Comparison of ENCODE assay signal across 8 mouse cellular contexts in genomic region chr15:98762201-98762621, GRCm38 (mm10). TPM values are rescaled to one million over a fixed set of nuclear protein-coding genes. Genes with fewer than 3 reads are reported as not detected.
DNase-seq lines count a peak whose midpoint lies in the region; ATAC-seq and TF ChIP-seq lines count a peak whose summit lies in the region.

No protein-coding gene starts in this region.

- no peaks in the 10 kb centered on the region for H3K9me3 ChIP-seq in embryonic facial prominence, embryonic 11.5 days (replicated peaks; ENCODE audit: control insufficient read depth, low read length)
- no peaks in the 10 kb centered on the region for H3K9me3 ChIP-seq in heart, embryonic 10.5 days
- H3K9me3 ChIP-seq in kidney, embryonic 15.5 days (replicated peaks) = no peaks in the 10 kb centered on the region
- H3K9me3 ChIP-seq in limb, embryonic 15.5 days = no peaks in the 10 kb centered on the region
- H3K9me3 ChIP-seq in midbrain, postnatal 0 days (ENCODE audit: low read length) = no peaks in the 10 kb centered on the region

- no peaks in the 10 kb centered on the region for H3K27me3 ChIP-seq in embryonic facial prominence, embryonic 11.5 days (ENCODE audit: control insufficient read depth, insufficient read depth, low read length)
- peaks cover 32% of the 10 kb centered on the region for H3K27me3 ChIP-seq in heart, embryonic 10.5 days (ENCODE audit: insufficient read depth, poor library complexity, severe bottlenecking)
- peaks cover 22% of the 10 kb centered on the region for H3K27me3 ChIP-seq in kidney, embryonic 15.5 days
- H3K27me3 ChIP-seq in limb, embryonic 15.5 days = peaks cover 15% of the 10 kb centered on the region; the same call in 1 of the 2 replicates
- no peaks in the 10 kb centered on the region for H3K27me3 ChIP-seq in midbrain, postnatal 0 days (ENCODE audit: insufficient read depth, low read length)
- no peaks in the 10 kb centered on the region for H3K27me3 ChIP-seq in splenic B cell, adult 2 months (ENCODE audit: control insufficient read depth, insufficient read depth, low read length, poor library complexity, severe bottlenecking)

- peak; percentile 85 for DNase-seq in 3134 (ENCODE audit: extremely low read depth, insufficient read length, low spot score)
- DNase-seq in adrenal gland, postnatal 14 days = peak; percentile 92
- DNase-seq in embryonic facial prominence, embryonic 11.5 days (ENCODE audit: low spot score) = peak; percentile 81
- DNase-seq in heart, embryonic 10.5 days (ENCODE audit: low spot score) = peak; percentile 88
- DNase-seq in midbrain, postnatal 0 days (ENCODE audit: low spot score) = peak; percentile 89
- peak; percentile 47 for DNase-seq in splenic B cell, adult 2 months (ENCODE audit: low read depth, low spot score)

- H3K36me3 ChIP-seq in embryonic facial prominence, embryonic 11.5 days (replicated peaks; ENCODE audit: control insufficient read depth, insufficient read depth, low read depth, low read length) = no peaks in the 10 kb centered on the region; the same call in 1 of the 2 replicates
- H3K36me3 ChIP-seq in heart, embryonic 10.5 days = peaks cover 33% of the 10 kb centered on the region
- peaks cover 32% of the 10 kb centered on the region for H3K36me3 ChIP-seq in kidney, embryonic 15.5 days
- peaks cover 24% of the 10 kb centered on the region for H3K36me3 ChIP-seq in limb, embryonic 15.5 days
- 0 out of 2 replicates have a peak, but pooled peaks cover 5% of the 10 kb centered on the region for H3K36me3 ChIP-seq in midbrain, postnatal 0 days (ENCODE audit: insufficient read depth, low read length)
- H3K36me3 ChIP-seq in splenic B cell, adult 2 months (ENCODE audit: control insufficient read depth, insufficient read depth, low read length, poor library complexity, severe bottlenecking) = no peaks in the 10 kb centered on the region

- H3K4me1 ChIP-seq in embryonic facial prominence, embryonic 11.5 days (ENCODE audit: control insufficient read depth, insufficient read depth, low read length) = peaks cover 2% of the 10 kb centered on the region; the same call in 1 of the 2 replicates
- H3K4me1 ChIP-seq in heart, embryonic 10.5 days = peaks cover 15% of the 10 kb centered on the region
- peaks cover 25% of the 10 kb centered on the region for H3K4me1 ChIP-seq in kidney, embryonic 15.5 days
- H3K4me1 ChIP-seq in limb, embryonic 15.5 days = peaks cover 20% of the 10 kb centered on the region
- peaks cover 5% of the 10 kb centered on the region; the same call in 1 of the 2 replicates for H3K4me1 ChIP-seq in midbrain, postnatal 0 days (ENCODE audit: insufficient read depth, low read length)

- ATAC-seq in embryonic facial prominence, embryonic 11.5 days (replicated peaks; ENCODE audit: insufficient number of reproducible peaks, low FRiP score, low TSS enrichment, low read depth) = peak; percentile 72
- ATAC-seq in kidney, embryonic 15.5 days (replicated peaks; ENCODE audit: low FRiP score) = peak; percentile 81
- ATAC-seq in limb, embryonic 15.5 days (ENCODE audit: insufficient number of reproducible peaks, low FRiP score, low TSS enrichment, low read depth) = peak; percentile 70
- ATAC-seq in midbrain, postnatal 0 days (ENCODE audit: low FRiP score) = peak; percentile 48

- 3% methylated on average over 21 of the region's 24 CpGs for WGBS in embryonic facial prominence, embryonic 11.5 days
- WGBS in heart, embryonic 10.5 days = under 1% methylated on average over 24 of the region's 24 CpGs
- under 1% methylated on average over 24 of the region's 24 CpGs for WGBS in kidney, embryonic 15.5 days
- under 1% methylated on average over 19 of the region's 24 CpGs for WGBS in limb, embryonic 15.5 days
- WGBS in midbrain, postnatal 0 days = 2% methylated on average over 12 of the region's 24 CpGs

- H3K4me3 ChIP-seq in embryonic facial prominence, embryonic 11.5 days (ENCODE audit: low read depth, low read length) = peak overlapping the region; percentile 100
- H3K4me3 ChIP-seq in heart, embryonic 10.5 days = peak overlapping the region; percentile 96
- peak overlapping the region; percentile 99 for H3K4me3 ChIP-seq in kidney, embryonic 15.5 days (replicated peaks)
- H3K4me3 ChIP-seq in limb, embryonic 15.5 days = peak overlapping the region; percentile 99
- H3K4me3 ChIP-seq in midbrain, postnatal 0 days (ENCODE audit: low read depth, low read length) = peak overlapping the region; percentile 98

- H3K9ac ChIP-seq in embryonic facial prominence, embryonic 11.5 days (replicated peaks; ENCODE audit: low read length) = peak overlapping the region; percentile 91
- peak overlapping the region; percentile 92 for H3K9ac ChIP-seq in kidney, embryonic 15.5 days
- peak overlapping the region; percentile 82 for H3K9ac ChIP-seq in limb, embryonic 15.5 days
- peak overlapping the region; percentile 97 for H3K9ac ChIP-seq in midbrain, postnatal 0 days (replicated peaks; ENCODE audit: low read length, poor library complexity, severe bottlenecking)

- TF ChIP-seq CTCF in midbrain, postnatal 0 days (IDR thresholded peaks at IDR 0.05) = peak; percentile 41

- H3K4me2 ChIP-seq in embryonic facial prominence, embryonic 11.5 days (ENCODE audit: low read depth, low read length) = peak overlapping the region; percentile 84
- peak overlapping the region; percentile 89 for H3K4me2 ChIP-seq in kidney, embryonic 15.5 days
- peak overlapping the region; percentile 76 for H3K4me2 ChIP-seq in limb, embryonic 15.5 days
- H3K4me2 ChIP-seq in midbrain, postnatal 0 days (ENCODE audit: low read depth, low read length, poor library complexity, severe bottlenecking) = peak overlapping the region; percentile 67

- H3K27ac ChIP-seq in embryonic facial prominence, embryonic 11.5 days (replicated peaks; ENCODE audit: low read depth, low read length) = peak overlapping the region; percentile 70
- H3K27ac ChIP-seq in heart, embryonic 10.5 days = peak overlapping the region; percentile 92
- peak overlapping the region; percentile 92 for H3K27ac ChIP-seq in kidney, embryonic 15.5 days
- H3K27ac ChIP-seq in limb, embryonic 15.5 days = peak overlapping the region; percentile 89
- peak overlapping the region; percentile 97 for H3K27ac ChIP-seq in midbrain, postnatal 0 days (ENCODE audit: low read depth, low read length)

RNA-seq across cellular contexts. Expression of gene Arf3, which starts 0.8 kb away (rescaled TPM):
- total RNA-seq in adrenal gland, postnatal 14 days (2021) = 98.5 and 104 TPM in 2 replicates
- 24.5 and 28.7 TPM in 2 replicates for polyA plus RNA-seq in embryonic facial prominence, embryonic 11.5 days (2014; fragmentation: Nextera tagmentation; extraction: Ambion mirVana)
- 41.7 and 42.7 TPM in 2 replicates for polyA plus RNA-seq in heart, embryonic 10.5 days (2016; fragmentation: Nextera tagmentation; extraction: Ambion mirVana)
- 51.9 and 55.6 TPM in 2 replicates for polyA plus RNA-seq in kidney, embryonic 15.5 days (2015; fragmentation: Nextera tagmentation; extraction: Ambion mirVana)
- 41.7 and 49.3 TPM in 2 replicates for polyA plus RNA-seq in limb, embryonic 15.5 days (2015; fragmentation: Nextera tagmentation; extraction: Ambion mirVana)
- 122 and 144 TPM in 2 replicates for total RNA-seq in midbrain, postnatal 0 days (2014; rRNA removed)
- polyA plus RNA-seq in midbrain, postnatal 0 days (2015; fragmentation: Nextera tagmentation; extraction: Ambion mirVana) = 89.2 and 93.8 TPM in 2 replicates

RNA-seq across cellular contexts. Expression of gene Wnt10b, which starts 15.7 kb away (rescaled TPM):
- 0.48 and 0.79 TPM in 2 replicates for total RNA-seq in adrenal gland, postnatal 14 days (2021)
- polyA plus RNA-seq in embryonic facial prominence, embryonic 11.5 days (2014; fragmentation: Nextera tagmentation; extraction: Ambion mirVana) = 1.6 and 2.3 TPM in 2 replicates
- 0.09 TPM in 1 of 2 replicates, not detected in the other for polyA plus RNA-seq in heart, embryonic 10.5 days (2016; fragmentation: Nextera tagmentation; extraction: Ambion mirVana)
- polyA plus RNA-seq in kidney, embryonic 15.5 days (2015; fragmentation: Nextera tagmentation; extraction: Ambion mirVana) = 0.12 and 0.31 TPM in 2 replicates
- 6.0 and 7.0 TPM in 2 replicates for polyA plus RNA-seq in limb, embryonic 15.5 days (2015; fragmentation: Nextera tagmentation; extraction: Ambion mirVana)
- total RNA-seq in midbrain, postnatal 0 days (2014; rRNA removed) = 0.38 and 1.5 TPM in 2 replicates
- polyA plus RNA-seq in midbrain, postnatal 0 days (2015; fragmentation: Nextera tagmentation; extraction: Ambion mirVana) = not detected in 2 replicates

RNA-seq across cellular contexts. Expression of gene Wnt1, which starts 27.4 kb away (rescaled TPM):
- not detected in 2 replicates for total RNA-seq in adrenal gland, postnatal 14 days (2021)
- 0.28 and 0.33 TPM in 2 replicates for polyA plus RNA-seq in embryonic facial prominence, embryonic 11.5 days (2014; fragmentation: Nextera tagmentation; extraction: Ambion mirVana)
- polyA plus RNA-seq in heart, embryonic 10.5 days (2016; fragmentation: Nextera tagmentation; extraction: Ambion mirVana) = not detected in 2 replicates
- 0.06 TPM in 1 of 2 replicates, not detected in the other for polyA plus RNA-seq in kidney, embryonic 15.5 days (2015; fragmentation: Nextera tagmentation; extraction: Ambion mirVana)
- 0.06 and 0.14 TPM in 2 replicates for polyA plus RNA-seq in limb, embryonic 15.5 days (2015; fragmentation: Nextera tagmentation; extraction: Ambion mirVana)
- total RNA-seq in midbrain, postnatal 0 days (2014; rRNA removed) = 0.33 TPM in 2 replicates
- polyA plus RNA-seq in midbrain, postnatal 0 days (2015; fragmentation: Nextera tagmentation; extraction: Ambion mirVana) = 0.81 and 1.1 TPM in 2 replicates

RNA-seq across cellular contexts. Expression of gene Fkbp11, which starts 34.2 kb away (rescaled TPM):
- total RNA-seq in adrenal gland, postnatal 14 days (2021) = 7.2 and 7.7 TPM in 2 replicates
- 18.9 and 21.0 TPM in 2 replicates for polyA plus RNA-seq in embryonic facial prominence, embryonic 11.5 days (2014; fragmentation: Nextera tagmentation; extraction: Ambion mirVana)
- 20.5 and 40.8 TPM in 2 replicates for polyA plus RNA-seq in heart, embryonic 10.5 days (2016; fragmentation: Nextera tagmentation; extraction: Ambion mirVana)
- 40.3 and 40.5 TPM in 2 replicates for polyA plus RNA-seq in kidney, embryonic 15.5 days (2015; fragmentation: Nextera tagmentation; extraction: Ambion mirVana)
- 90.0 and 101 TPM in 2 replicates for polyA plus RNA-seq in limb, embryonic 15.5 days (2015; fragmentation: Nextera tagmentation; extraction: Ambion mirVana)
- total RNA-seq in midbrain, postnatal 0 days (2014; rRNA removed) = 1.0 and 2.8 TPM in 2 replicates
- polyA plus RNA-seq in midbrain, postnatal 0 days (2015; fragmentation: Nextera tagmentation; extraction: Ambion mirVana) = 4.4 and 5.4 TPM in 2 replicates

RNA-seq across cellular contexts. Expression of gene Ddn, which starts 47.1 kb away (rescaled TPM):
- 0.11 TPM in 1 of 2 replicates, not detected in the other for total RNA-seq in adrenal gland, postnatal 14 days (2021)
- 0.26 and 0.27 TPM in 2 replicates for polyA plus RNA-seq in embryonic facial prominence, embryonic 11.5 days (2014; fragmentation: Nextera tagmentation; extraction: Ambion mirVana)
- 0.06 TPM in 1 of 2 replicates, not detected in the other for polyA plus RNA-seq in heart, embryonic 10.5 days (2016; fragmentation: Nextera tagmentation; extraction: Ambion mirVana)
- polyA plus RNA-seq in kidney, embryonic 15.5 days (2015; fragmentation: Nextera tagmentation; extraction: Ambion mirVana) = 2.9 and 3.2 TPM in 2 replicates
- 0.15 TPM in 1 of 2 replicates, not detected in the other for polyA plus RNA-seq in limb, embryonic 15.5 days (2015; fragmentation: Nextera tagmentation; extraction: Ambion mirVana)
- total RNA-seq in midbrain, postnatal 0 days (2014; rRNA removed) = 5.5 and 7.3 TPM in 2 replicates
- polyA plus RNA-seq in midbrain, postnatal 0 days (2015; fragmentation: Nextera tagmentation; extraction: Ambion mirVana) = 0.51 and 0.64 TPM in 2 replicates

Comparison
In these comparisons a context has a peak if more than half of its experiments do, and no peak if none do; other contexts are left out.
1. Peak in every context shown above with its lines: DNase-seq, ATAC-seq, H3K4me3 ChIP-seq and H3K27ac ChIP-seq.